Mouse (Mus musculus) frontal cortex, postnatal 36 days (tissue): ENCODE data around the gene Zbtb42.

ENCODE experiments used
- DNase-seq, 2 experiments: peaks; one replicate each; pipeline ENCODE4 v3.0.0; 2022; ENCODE audit warnings: low spot score in 2 of 2

The Zbtb42 gene

DNA sequence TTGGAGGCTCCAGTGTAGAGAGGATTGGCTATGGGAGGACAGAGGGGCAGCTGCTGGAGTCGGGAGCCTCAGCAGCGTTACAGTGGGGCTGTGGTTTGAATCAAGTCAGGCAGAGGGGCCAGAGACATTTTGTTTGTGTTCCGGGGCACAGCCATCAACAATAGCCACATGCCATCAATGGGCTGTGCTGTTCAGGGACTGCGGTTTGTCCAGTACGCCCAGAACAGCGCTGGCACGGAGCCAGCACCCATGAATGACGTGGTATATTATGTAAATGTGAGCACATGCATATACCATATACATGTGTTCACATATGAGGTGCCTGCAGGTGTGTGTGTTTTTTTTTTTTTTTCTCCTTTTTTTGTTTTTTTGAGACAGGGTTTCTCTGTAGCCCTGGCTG is 49.2 kb downstream of the Zbtb42 start:
- DNase-seq: no peak

DNA sequence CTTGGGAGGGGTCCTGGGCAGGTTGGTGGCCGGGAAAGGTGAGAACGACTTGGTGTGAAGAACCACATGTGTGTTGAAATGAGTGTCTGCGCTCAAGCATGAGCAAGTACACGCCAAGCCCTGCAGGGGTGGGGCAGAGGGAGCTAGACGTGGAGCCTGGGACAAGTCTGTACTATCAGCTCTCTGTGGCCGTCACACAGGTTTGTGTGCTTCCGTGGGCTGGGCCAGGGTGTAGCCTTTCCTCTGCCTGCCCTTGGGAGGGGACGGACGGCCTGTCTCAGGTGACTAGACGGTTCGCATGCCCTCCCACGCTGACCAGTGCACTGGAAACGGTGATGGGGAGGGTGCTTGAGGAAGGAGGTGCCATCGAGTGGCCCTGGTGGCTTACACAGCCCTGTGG is 52.2 kb downstream of the Zbtb42 start:
- DNase-seq: no peak
